Mouse (Mus musculus) MEL (cell line): ENCODE measurements around the gene Slc25a4. TPM values are rescaled to one million over a fixed set of nuclear protein-coding genes. Genes with fewer than 3 reads are reported as not detected.
A peak's percentile ranks its signal among the peaks of the same experiment; 100 is the strongest.

Experiments
- DNase-seq: peaks from one replicate; pipeline ENCODE4 v3.0.0; 2011; ENCODE audit warnings: low read depth, low spot score
- H3K27ac ChIP-seq: 2 replicates; pipeline ENCODE4 v1.5.1; 2012; ENCODE audit warnings: low read depth, mild to moderate bottlenecking, control low read depth, low read length, moderate library complexity; ENCODE audit not compliant: control insufficient read depth
- H3K27me3 ChIP-seq, 2 experiments: fragments of 150-350 bp in 1 of 2; sonication (generic) in 1 of 2; 2 replicates each; pipeline ENCODE4 v1.6.1; 2012; ENCODE audit warnings: low read length in 2 of 2, mild to moderate bottlenecking in 2 of 2, improper control_type of control experiment in 1 of 2, moderate library complexity in 1 of 2; ENCODE audit not compliant: insufficient read depth in 2 of 2, control insufficient read depth in 1 of 2
- H3K36me3 ChIP-seq, 2 experiments: 2 replicates each; pipeline ENCODE4 v1.6.1; 2012 to 2014; ENCODE audit warnings: low read length in 2 of 2, improper control_type of control experiment in 1 of 2, inconsistent platforms in 1 of 2, mild to moderate bottlenecking in 1 of 2; ENCODE audit not compliant: insufficient read depth in 2 of 2, control insufficient read depth in 1 of 2
- H3K4me1 ChIP-seq, 2 experiments: fragments of 150-350 bp in 1 of 2; sonication (generic) in 1 of 2; 2 replicates each; pipeline ENCODE4 v1.6.1; 2012; ENCODE audit warnings: low read length in 2 of 2, improper control_type of control experiment in 1 of 2, mild to moderate bottlenecking in 1 of 2; ENCODE audit not compliant: insufficient read depth in 2 of 2, control insufficient read depth in 1 of 2
- H3K4me3 ChIP-seq, 2 experiments: fragments of 150-350 bp in 1 of 2; sonication (generic) in 1 of 2; 2 replicates each; pipeline ENCODE4 v1.5.1; 2012; ENCODE audit warnings: low read depth in 2 of 2, low read length in 2 of 2, mild to moderate bottlenecking in 2 of 2, moderate library complexity in 2 of 2, control low read depth in 1 of 2, improper control_type of control experiment in 1 of 2; ENCODE audit not compliant: control insufficient read depth in 1 of 2, insufficient read depth in 1 of 2
- H3K79me2 ChIP-seq: 2 replicates; pipeline ENCODE4 v1.6.1; 2012; ENCODE audit warnings: mild to moderate bottlenecking, low read length, moderate library complexity; ENCODE audit not compliant: control insufficient read depth, poor library complexity, insufficient read depth
- H3K9ac ChIP-seq: 2 replicates; pipeline ENCODE4 v1.6.1; 2012; ENCODE audit warnings: low read depth, mild to moderate bottlenecking, control low read depth, low read length, moderate library complexity; ENCODE audit not compliant: control insufficient read depth, poor library complexity, severe bottlenecking
- H3K9me3 ChIP-seq: fragments of 150-350 bp; sonication (generic); replicated peaks from 2 replicates; pipeline ENCODE4 v1.6.1; 2012; ENCODE audit warnings: mild to moderate bottlenecking, low read length, improper control_type of control experiment, moderate library complexity; ENCODE audit not compliant: insufficient read depth
- CHD2 ChIP-seq: IDR thresholded peaks from 2 replicates; pipeline ENCODE4 v1.6.1; 2011; ENCODE audit warnings: low read length, improper control_type of control experiment
- CTCF ChIP-seq, 3 experiments: IDR thresholded peaks in 2 of 3; conservative IDR thresholded peaks in 1 of 3; 2 replicates each; pipeline ENCODE4 v1.5.1; 2011 to 2012; ENCODE audit warnings: low read length in 3 of 3, low read depth in 2 of 3, mild to moderate bottlenecking in 2 of 3, improper control_type of control experiment in 1 of 3, inconsistent platforms in 1 of 3, mixed read lengths in 1 of 3, moderate library complexity in 1 of 3; ENCODE audit not compliant: control insufficient read depth in 1 of 3, insufficient read depth in 1 of 3, poor library complexity in 1 of 3, severe bottlenecking in 1 of 3
- E2F4 ChIP-seq: IDR thresholded peaks from 2 replicates; pipeline ENCODE4 v1.6.1; 2011; ENCODE audit warnings: low read depth, low read length, improper control_type of control experiment, borderline replicate concordance
- ELF1 ChIP-seq: IDR thresholded peaks from 2 replicates; pipeline ENCODE4 v1.6.1; 2014; ENCODE audit warnings: low read depth, mild to moderate bottlenecking, inconsistent platforms, low read length, improper control_type of control experiment, moderate library complexity
- EP300 ChIP-seq, 2 experiments: IDR thresholded peaks; 2 replicates each; pipeline ENCODE4 v1.6.1; 2011; ENCODE audit warnings: improper control_type of control experiment in 2 of 2, low read length in 2 of 2, low read depth in 1 of 2, mild to moderate bottlenecking in 1 of 2
- GABPA ChIP-seq: IDR thresholded peaks from 2 replicates; pipeline ENCODE4 v1.6.1; 2012; ENCODE audit warnings: low read depth, mild to moderate bottlenecking, inconsistent platforms, low read length, improper control_type of control experiment, moderate library complexity
- GATA1 ChIP-seq: IDR thresholded peaks from 2 replicates; pipeline ENCODE4 v1.6.1; 2011; ENCODE audit warnings: low read depth, low read length, improper control_type of control experiment
- HCFC1 ChIP-seq: IDR thresholded peaks from 2 replicates; pipeline ENCODE4 v1.6.1; 2012; ENCODE audit warnings: low read depth, mild to moderate bottlenecking, inconsistent platforms, low read length, improper control_type of control experiment, moderate library complexity
- JUND ChIP-seq: IDR thresholded peaks from 2 replicates; pipeline ENCODE4 v1.6.1; 2011; ENCODE audit warnings: low read depth, mild to moderate bottlenecking, improper control_type of control experiment, low read length
- MAFK ChIP-seq: IDR thresholded peaks from 2 replicates; pipeline ENCODE4 v1.6.1; 2011; ENCODE audit warnings: low read depth, mild to moderate bottlenecking, low read length, improper control_type of control experiment, borderline replicate concordance
- MEF2A ChIP-seq: IDR thresholded peaks from 2 replicates; pipeline ENCODE4 v1.6.1; 2014; ENCODE audit warnings: low read depth, mild to moderate bottlenecking, inconsistent platforms, low read length, improper control_type of control experiment; ENCODE audit not compliant: poor library complexity, insufficient replicate concordance, severe bottlenecking; ENCODE audit errors: extremely low read depth
- MXI1 ChIP-seq: IDR thresholded peaks from 2 replicates; pipeline ENCODE4 v1.6.1; 2011; ENCODE audit warnings: mild to moderate bottlenecking, low read depth, low read length, improper control_type of control experiment
- MYB ChIP-seq: IDR thresholded peaks from 2 replicates; pipeline ENCODE4 v1.6.1; 2011; ENCODE audit warnings: mild to moderate bottlenecking, low read depth, low read length, improper control_type of control experiment
- NRF1 ChIP-seq: IDR thresholded peaks from 2 replicates; pipeline ENCODE4 v1.6.1; 2014; ENCODE audit warnings: low read depth, mild to moderate bottlenecking, inconsistent platforms, low read length, improper control_type of control experiment, moderate library complexity; ENCODE audit not compliant: poor library complexity, insufficient read depth, severe bottlenecking
- RAD21 ChIP-seq: IDR thresholded peaks from 2 replicates; pipeline ENCODE4 v1.6.1; 2011; ENCODE audit warnings: mild to moderate bottlenecking, low read depth, low read length, improper control_type of control experiment
- SIN3A ChIP-seq: IDR thresholded peaks from 2 replicates; pipeline ENCODE4 v1.6.1; 2012; ENCODE audit warnings: low read length, improper control_type of control experiment, inconsistent platforms
- SMC3 ChIP-seq: IDR thresholded peaks from 2 replicates; pipeline ENCODE4 v1.6.1; 2011; ENCODE audit warnings: low read depth, low read length, improper control_type of control experiment
- TBP ChIP-seq: IDR thresholded peaks from 2 replicates; pipeline ENCODE4 v1.8.0; 2011; ENCODE audit warnings: low read depth, low read length, improper control_type of control experiment
- UBTF ChIP-seq: IDR thresholded peaks from 2 replicates; pipeline ENCODE4 v1.6.1; 2012; ENCODE audit warnings: low read depth, mild to moderate bottlenecking, inconsistent platforms, low read length, improper control_type of control experiment, moderate library complexity, borderline replicate concordance; ENCODE audit not compliant: insufficient read depth
- USF1 ChIP-seq: IDR thresholded peaks from 2 replicates; pipeline ENCODE4 v1.6.1; 2014; ENCODE audit warnings: low read depth, mild to moderate bottlenecking, inconsistent platforms, low read length, improper control_type of control experiment, moderate library complexity
- USF2 ChIP-seq, 2 experiments: IDR thresholded peaks; 2 replicates each; pipeline ENCODE4 v1.6.1; 2011 to 2012; ENCODE audit warnings: improper control_type of control experiment in 2 of 2, low read length in 2 of 2, borderline replicate concordance in 1 of 2, inconsistent platforms in 1 of 2, low read depth in 1 of 2, mild to moderate bottlenecking in 1 of 2; ENCODE audit not compliant: insufficient read depth in 1 of 2
- ZC3H11A ChIP-seq: IDR thresholded peaks from 2 replicates; pipeline ENCODE4 v1.6.1; 2012; ENCODE audit warnings: low read depth, mild to moderate bottlenecking, inconsistent platforms, low read length, improper control_type of control experiment
- ZKSCAN1 ChIP-seq: IDR thresholded peaks from 2 replicates; pipeline ENCODE4 v1.6.1; 2012; ENCODE audit warnings: low read depth, mild to moderate bottlenecking, inconsistent platforms, low read length, improper control_type of control experiment, moderate library complexity
- ZMIZ1 ChIP-seq: IDR thresholded peaks from 2 replicates; pipeline ENCODE4 v1.6.1; 2012; ENCODE audit warnings: low read depth, mild to moderate bottlenecking, inconsistent platforms, low read length, improper control_type of control experiment, moderate library complexity
- ZNF384 ChIP-seq: IDR thresholded peaks from 2 replicates; pipeline ENCODE4 v1.6.1; 2012; ENCODE audit warnings: low read depth, mild to moderate bottlenecking, inconsistent platforms, low read length, improper control_type of control experiment
- polyA plus RNA-seq, 2 experiments: library from polyadenylated mRNA; stranded (reverse) in 1 of 2; unstranded in 1 of 2; fragments of >175 nt in 1 of 2; fragments of >200 nt in 1 of 2; gene quantifications; 2 replicates each; pipeline versions ENCODE4 v1.2.1 to v1.2.4; 2012; ENCODE audit warnings: low replicate concordance in 2 of 2, low read depth in 1 of 2; ENCODE audit not compliant: insufficient read length in 2 of 2, insufficient read depth in 1 of 2, missing spikeins in 1 of 2
- total RNA-seq: library from RNA; depleted of rRNA; stranded (reverse); fragments of 300-350 nt; gene quantifications from 2 replicates; pipeline ENCODE4 v1.2.3, GENCODE M21; 2012

The Slc25a4 gene
- total and polyA plus RNA-seq, 3 experiments = 188 to 471 (median 311) TPM

- TF ChIP-seq MAFK (no peak), E2F4 (no peak), ZKSCAN1 (no peak), MEF2A (peak; percentile 63; the same call in 1 of the 2 replicates), EP300 (IDR thresholded peaks at IDR 0.05; ENCODE audit: low read depth in 1 of 2, low read length in 2 of 2) (peak in 1 of 2 experiments; percentile 31; a peak in 2 of 4 replicates), USF2 (IDR thresholded peaks at IDR 0.05; ENCODE audit: borderline replicate concordance in 1 of 2, insufficient read depth in 1 of 2, low read depth in 1 of 2, low read length in 2 of 2) (no peak), GATA1 (no peak; the same call in 1 of the 2 replicates), USF1 (peak; percentile 49; the same call in 1 of the 2 replicates), ELF1 (no peak), HCFC1 (no peak), ZNF384 (peak; percentile 93), TBP (no peak), UBTF (no peak), CHD2 (no peak), MYB (no peak), GABPA (no peak), SIN3A (peak; percentile 76; the same call in 1 of the 2 replicates), JUND (no peak), ZMIZ1 (no peak), NRF1 (no peak)
Observed at GRCm38 (mm10) chr8:46241568-46242374, 30.7 kb upstream of the Slc25a4 start (continued).

GRCm38 (mm10) chr8:46236441-46237223, 25.5 kb upstream of the Slc25a4 start:
- H3K9me3 ChIP-seq = no peaks in the 10 kb centered on the region
- no peak overlapping the region for H3K9ac ChIP-seq
- H3K27me3 ChIP-seq = peaks cover 0 to 4% of the 10 kb centered on the region in 2 experiments; a peak in 1 of 4 replicates
- H3K4me1 ChIP-seq = peaks cover 0 to 2% of the 10 kb centered on the region in 2 experiments; a peak in 1 of 4 replicates
- DNase-seq = peak; percentile 49
- TF ChIP-seq SMC3 = peak; percentile 71
- TF ChIP-seq MXI1 = 0 out of 2 replicates have a peak, but pooled peaks have one; percentile 31
- peak; percentile 70 for TF ChIP-seq RAD21
- TF ChIP-seq ZC3H11A = peak; percentile 50; the same call in 1 of the 2 replicates
- no peak for TF ChIP-seq UBTF
- TF ChIP-seq CTCF (IDR thresholded peaks at IDR 0.05 in 2 of 3, conservative IDR thresholded peaks at IDR 0.05 in 1 of 3; ENCODE audit: control insufficient read depth in 1 of 3, insufficient read depth in 1 of 3, low read depth in 2 of 3, low read length in 3 of 3, poor library complexity in 1 of 3, severe bottlenecking in 1 of 3) = peak in 2 of 3 experiments; percentile 26 to 61; a peak in 2 of 6 replicates
- TF ChIP-seq HCFC1 = no peak
- H3K27ac ChIP-seq = no peak overlapping the region
- no peaks in the 10 kb centered on the region; a peak in 1 of 4 replicates for H3K36me3 ChIP-seq
- H3K4me3 ChIP-seq = no peak overlapping the region
- no peaks in the 10 kb centered on the region for H3K79me2 ChIP-seq
